ENCODE assay signal across 9 mouse cellular contexts in genomic region chr11:68706524-68707429, GRCm38 (mm10). TPM values are rescaled to one million over a fixed set of nuclear protein-coding genes. Genes with fewer than 3 reads are reported as not detected.
DNase-seq lines count a peak whose midpoint lies in the region; ATAC-seq and TF ChIP-seq lines count a peak whose summit lies in the region.
"Had no signal": no experiment of that assay in that cellular context is flagged by ENCODE, and none has a peak within 500 bp of the region (broad histone marks: within the 10 kb centered on the region; RNA-seq: fewer than 3 reads in every experiment).

No protein-coding gene starts in this region.

- no peak overlapping the region for H3K4me2 ChIP-seq in kidney, postnatal 0 days (ENCODE audit: low read length)
- no peak overlapping the region for H3K4me2 ChIP-seq in kidney, embryonic 15.5 days
- H3K4me2 ChIP-seq: limb, embryonic 15.5 days had no signal

- H3K9me3 ChIP-seq in kidney, postnatal 0 days (replicated peaks; ENCODE audit: low read length), result no peaks in the 10 kb centered on the region
- 0 out of 2 replicates have a peak, but pooled peaks cover 3% of the 10 kb centered on the region for H3K9me3 ChIP-seq in kidney, embryonic 15.5 days (replicated peaks)
- no peaks in the 10 kb centered on the region for H3K9me3 ChIP-seq in heart, embryonic 10.5 days
- H3K9me3 ChIP-seq: limb, embryonic 15.5 days had no signal

- peaks cover 24% of the 10 kb centered on the region for H3K36me3 ChIP-seq in kidney, postnatal 0 days (ENCODE audit: insufficient read depth, low read length)
- H3K36me3 ChIP-seq in kidney, embryonic 15.5 days, result peaks cover 53% of the 10 kb centered on the region
- H3K36me3 ChIP-seq in heart, embryonic 10.5 days, result peaks cover 57% of the 10 kb centered on the region

- H3K27ac ChIP-seq in kidney, postnatal 0 days, result 0 out of 2 replicates have a peak overlapping the region, but pooled peaks have one; percentile 4
- H3K27ac ChIP-seq in kidney, embryonic 15.5 days, result no peak overlapping the region; the same call in 1 of the 2 replicates
- H3K27ac ChIP-seq in bone marrow macrophage, adult 2 months (ENCODE audit: insufficient read depth, low read depth, low read length), result peak overlapping the region; percentile 93
- H3K27ac ChIP-seq in heart, embryonic 10.5 days, result peak overlapping the region; percentile 8; the same call in 1 of the 2 replicates
- H3K27ac ChIP-seq: limb, embryonic 15.5 days had no signal

- H3K27me3 ChIP-seq in kidney, postnatal 0 days (ENCODE audit: insufficient read depth, low read length), result no peaks in the 10 kb centered on the region
- H3K27me3 ChIP-seq in kidney, embryonic 15.5 days, result no peaks in the 10 kb centered on the region
- H3K27me3 ChIP-seq in heart, embryonic 10.5 days (ENCODE audit: insufficient read depth, poor library complexity, severe bottlenecking), result no peaks in the 10 kb centered on the region
- H3K27me3 ChIP-seq: limb, embryonic 15.5 days had no signal

- DNase-seq in kidney, postnatal 0 days (ENCODE audit: low spot score), result no peak
- no peak for DNase-seq in heart, embryonic 10.5 days (ENCODE audit: low spot score)
- no peak for DNase-seq in urinary bladder, adult 2 months (ENCODE audit: low spot score)
- no peak for DNase-seq in right cerebral cortex, postnatal 14 days
- DNase-seq: adrenal gland, postnatal 25 days had no signal

- no peak for TF ChIP-seq POLR2A in bone marrow macrophage, adult 2 months (IDR thresholded peaks at IDR 0.05; ENCODE audit: borderline replicate concordance, low read depth, low read length)

- H3K4me1 ChIP-seq in kidney, postnatal 0 days (replicated peaks; ENCODE audit: insufficient read depth, low read length), result 0 out of 2 replicates have a peak, but pooled peaks cover 2% of the 10 kb centered on the region
- H3K4me1 ChIP-seq in kidney, embryonic 15.5 days, result 0 out of 2 replicates have a peak, but pooled peaks cover 13% of the 10 kb centered on the region
- peaks cover 16% of the 10 kb centered on the region for H3K4me1 ChIP-seq in bone marrow macrophage, adult 2 months (ENCODE audit: control insufficient read depth, insufficient read depth, low read length)
- peaks cover 12% of the 10 kb centered on the region for H3K4me1 ChIP-seq in heart, embryonic 10.5 days

- H3K9ac ChIP-seq in kidney, postnatal 0 days (ENCODE audit: low read depth, low read length), result no peak overlapping the region
- H3K9ac ChIP-seq in kidney, embryonic 15.5 days, result no peak overlapping the region
- H3K9ac ChIP-seq: limb, embryonic 15.5 days had no signal

- TF ChIP-seq CTCF in kidney, postnatal 0 days (IDR thresholded peaks at IDR 0.05; ENCODE audit: low read depth), result no peak
- peak; percentile 23; the same call in 1 of the 2 replicates for TF ChIP-seq CTCF in bone marrow macrophage, adult 2 months (IDR thresholded peaks at IDR 0.05; ENCODE audit: low read depth, low read length)

- 58% methylated on average over 9 of the region's 9 CpGs for WGBS in kidney, postnatal 0 days
- WGBS in kidney, embryonic 15.5 days, result 72% methylated on average over 9 of the region's 9 CpGs
- 55% methylated on average over 9 of the region's 9 CpGs for WGBS in heart, embryonic 10.5 days

- no peak for ATAC-seq in kidney, postnatal 0 days (replicated peaks; ENCODE audit: low FRiP score, low read depth)
- no peak for ATAC-seq in kidney, embryonic 15.5 days (replicated peaks; ENCODE audit: low FRiP score)
- peak; percentile 98 for ATAC-seq in monocyte, adult 5-6 weeks (replicated peaks; ENCODE audit: insufficient number of reproducible peaks, low FRiP score, low TSS enrichment, poor library complexity, severe bottlenecking)

- no peak overlapping the region for H3K4me3 ChIP-seq in kidney, postnatal 0 days (replicated peaks; ENCODE audit: low read depth, low read length)
- H3K4me3 ChIP-seq in kidney, embryonic 15.5 days (replicated peaks), result no peak overlapping the region
- peak overlapping the region; percentile 56 for H3K4me3 ChIP-seq in bone marrow macrophage, adult 2 months (ENCODE audit: insufficient read depth, low read length)
- no peak overlapping the region for H3K4me3 ChIP-seq in heart, embryonic 10.5 days
- H3K4me3 ChIP-seq: limb, embryonic 15.5 days had no signal

RNA-seq across cellular contexts. Expression of gene Myh10, which starts 15.4 kb away (rescaled TPM):
- polyA plus RNA-seq in kidney, postnatal 0 days (2015; fragmentation: Nextera tagmentation; extraction: Ambion mirVana), result 83.8 and 93.9 TPM in 2 replicates
- 130 and 137 TPM in 2 replicates for polyA plus RNA-seq in kidney, embryonic 15.5 days (2015; fragmentation: Nextera tagmentation; extraction: Ambion mirVana)
- 0.75 and 1.4 TPM in 2 replicates for polyA plus RNA-seq in bone marrow macrophage, adult 2 months (2012; ENCODE audit: insufficient read depth, insufficient read length, missing spikeins)
- 181 and 184 TPM in 2 replicates for polyA plus RNA-seq in heart, embryonic 10.5 days (2016; fragmentation: Nextera tagmentation; extraction: Ambion mirVana)
- 0.11 to 1.4 TPM (median 0.76 TPM) in 3 replicates for total RNA-seq in monocyte, adult 5-6 weeks (2017)
- 66.5 and 73.5 TPM in 2 replicates for polyA plus RNA-seq in urinary bladder, adult 2 months (2012; rRNA removed)

Comparison
In these comparisons a context has a peak if more than half of its experiments do, and no peak if none do; other contexts are left out.
1. RNA of gene Myh10, which starts 15.4 kb away (polyA plus RNA-seq): 181 to 184 TPM in heart, embryonic 10.5 days, 130 to 137 TPM in kidney, embryonic 15.5 days, 83.8 to 93.9 TPM in kidney, postnatal 0 days and 66.5 to 73.5 TPM in urinary bladder, adult 2 months; 0.75 to 1.4 TPM in bone marrow macrophage, adult 2 months; every median in the first group is over 10 times any median in the second.